Mouse (Mus musculus): ENCODE measurements around the gene Pgpep1. TPM values are rescaled to one million over a fixed set of nuclear protein-coding genes. Genes with fewer than 3 reads are reported as not detected.

The Pgpep1 gene
- 18.9 and 20.5 TPM in 2 replicates for polyA plus RNA-seq (2015; fragmentation: Nextera tagmentation; extraction: Ambion mirVana)

DNA sequence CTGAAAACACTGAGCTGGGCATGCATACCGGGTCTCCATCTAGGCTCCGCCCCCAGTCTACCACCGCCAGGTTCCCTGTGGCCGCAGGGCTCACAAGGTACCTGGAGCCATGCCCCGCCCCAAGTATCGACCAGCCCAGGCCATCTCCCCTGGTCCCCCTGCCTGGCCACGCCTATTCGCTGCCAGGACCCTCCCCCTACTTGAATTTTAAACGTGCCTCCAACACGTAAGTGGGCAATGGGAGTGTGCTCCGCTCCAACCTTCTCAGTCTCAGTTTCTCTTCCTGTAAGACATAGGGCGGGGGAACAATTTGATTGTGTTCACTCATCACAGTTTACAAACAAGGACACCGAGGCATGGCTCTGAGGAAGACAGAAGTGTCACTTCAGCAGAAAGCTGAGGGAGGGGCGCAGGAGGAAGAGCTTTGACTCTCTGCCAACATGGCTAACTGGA, at the start of gene Pgpep1:
Gene Pgpep1, minus strand, starts transcription at position 116 of the 453 bp plus-strand sequence.
- peak; percentile 40 for ATAC-seq (ENCODE audit: low read depth)
- no peaks in the 10 kb centered on the region for H3K9me3 ChIP-seq (replicated peaks; ENCODE audit: control insufficient read depth, low read length)
- WGBS (ENCODE audit: insufficient replicate concordance), result 5% methylated on average over 14 of the region's 14 CpGs
- H3K27ac ChIP-seq (ENCODE audit: low read length), result peak within 1 kb of the TSS; percentile 84
- peaks cover 35% of the 10 kb centered on the region for H3K4me1 ChIP-seq (ENCODE audit: control insufficient read depth, low read depth, low read length)
- peak within 1 kb of the TSS; percentile 89 for H3K9ac ChIP-seq (ENCODE audit: low read depth, low read length)
- 0 out of 2 replicates have a peak, but pooled peaks cover 2% of the 10 kb centered on the region for H3K36me3 ChIP-seq (ENCODE audit: control insufficient read depth, insufficient read depth)
- peak within 1 kb of the TSS; percentile 93 for H3K4me2 ChIP-seq (ENCODE audit: low read depth, low read length)
- H3K27me3 ChIP-seq (ENCODE audit: control insufficient read depth, insufficient read depth, low read depth, low read length), result no peaks in the 10 kb centered on the region
- peak within 1 kb of the TSS; percentile 84 for H3K4me3 ChIP-seq (ENCODE audit: low read depth, low read length)

- no peaks in the 10 kb centered on the region for H3K4me1 ChIP-seq (ENCODE audit: control insufficient read depth, low read depth, low read length)
- no peaks in the 10 kb centered on the region for H3K36me3 ChIP-seq (ENCODE audit: control insufficient read depth, insufficient read depth)
- no peak for ATAC-seq (ENCODE audit: low read depth)
- no peak overlapping the region for H3K4me2 ChIP-seq (ENCODE audit: low read depth, low read length)
- no peaks in the 10 kb centered on the region for H3K9me3 ChIP-seq (replicated peaks; ENCODE audit: control insufficient read depth, low read length)
- no peak overlapping the region for H3K4me3 ChIP-seq (ENCODE audit: low read depth, low read length)
- no peak overlapping the region for H3K9ac ChIP-seq (ENCODE audit: low read depth, low read length)
- WGBS (ENCODE audit: insufficient replicate concordance), result 75% methylated on average over 9 of the region's 9 CpGs
- no peak overlapping the region for H3K27ac ChIP-seq (ENCODE audit: low read length)
- no peaks in the 10 kb centered on the region for H3K27me3 ChIP-seq (ENCODE audit: control insufficient read depth, insufficient read depth, low read depth, low read length)
Measured at GRCm38 (mm10) chr8:70709794-70710193, 49.6 kb upstream of the Pgpep1 start.

GRCm38 (mm10) chr8:70708281-70708680, 48.1 kb upstream of the Pgpep1 start:
- no peaks in the 10 kb centered on the region for H3K27me3 ChIP-seq (ENCODE audit: control insufficient read depth, insufficient read depth, low read depth, low read length)
- no peak overlapping the region for H3K27ac ChIP-seq (ENCODE audit: low read length)
- 72% methylated on average over 14 of the region's 14 CpGs for whole genome bisulfite sequencing (ENCODE audit: insufficient replicate concordance)
- no peaks in the 10 kb centered on the region for H3K4me1 ChIP-seq (ENCODE audit: control insufficient read depth, low read depth, low read length)
- no peaks in the 10 kb centered on the region for H3K36me3 ChIP-seq (ENCODE audit: control insufficient read depth, insufficient read depth)
- no peak for ATAC-seq (ENCODE audit: low read depth)
- H3K4me2 ChIP-seq (ENCODE audit: low read depth, low read length), result no peak overlapping the region
- no peaks in the 10 kb centered on the region for H3K9me3 ChIP-seq (replicated peaks; ENCODE audit: control insufficient read depth, low read length)
- H3K4me3 ChIP-seq (ENCODE audit: low read depth, low read length), result no peak overlapping the region
- no peak overlapping the region for H3K9ac ChIP-seq (ENCODE audit: low read depth, low read length)

- Histone ChIP-seq H3K9me3 (replicated peaks; ENCODE audit: control insufficient read depth, low read length) (no peaks in the 10 kb centered on the region), H3K9ac (ENCODE audit: low read depth, low read length) (no peak within 1 kb of the TSS), H3K4me3 (ENCODE audit: low read depth, low read length) (no peak within 1 kb of the TSS), H3K27ac (ENCODE audit: low read length) (no peak within 1 kb of the TSS), H3K36me3 (ENCODE audit: control insufficient read depth, insufficient read depth) (no peaks in the 10 kb centered on the region), H3K4me2 (ENCODE audit: low read depth, low read length) (no peak within 1 kb of the TSS), H3K4me1 (ENCODE audit: control insufficient read depth, low read depth, low read length) (peaks cover 13% of the 10 kb centered on the region), H3K27me3 (ENCODE audit: control insufficient read depth, insufficient read depth, low read depth, low read length) (no peaks in the 10 kb centered on the region)
- no peak for ATAC-seq (ENCODE audit: low read depth)
- WGBS (ENCODE audit: insufficient replicate concordance), result 83% methylated on average over 3 of the region's 3 CpGs
Measured at GRCm38 (mm10) chr8:70703287-70703686, 43.1 kb upstream of the Pgpep1 start, which contains the start of gene Iqcn. Iqcn (plus strand) TSS chr8:70703457.

DNA sequence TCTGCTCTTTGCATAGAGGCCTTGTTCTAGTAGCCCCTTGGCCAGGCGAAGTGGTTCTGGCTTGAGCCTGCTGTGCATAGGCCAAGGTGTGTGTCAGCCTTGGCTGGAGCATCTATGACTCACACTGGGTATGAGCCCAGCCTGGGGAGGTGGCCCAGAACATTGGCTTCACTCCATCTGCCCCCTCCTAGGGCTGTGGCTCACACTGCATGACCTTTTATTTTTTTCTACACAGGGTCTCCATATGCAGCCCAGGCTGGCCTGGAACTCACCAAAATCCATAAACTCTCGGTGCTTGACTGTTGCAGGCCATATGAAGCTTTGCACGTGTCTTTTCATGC, 42.6 kb upstream of the Pgpep1 start:
- no peak overlapping the region for H3K9ac ChIP-seq (ENCODE audit: low read depth, low read length)
- no peak for ATAC-seq (ENCODE audit: low read depth)
- no peak overlapping the region for H3K4me3 ChIP-seq (ENCODE audit: low read depth, low read length)
- H3K27ac ChIP-seq (ENCODE audit: low read length), result no peak overlapping the region
- no peaks in the 10 kb centered on the region for H3K9me3 ChIP-seq (replicated peaks; ENCODE audit: control insufficient read depth, low read length)
- no peaks in the 10 kb centered on the region for H3K27me3 ChIP-seq (ENCODE audit: control insufficient read depth, insufficient read depth, low read depth, low read length)
- 61% methylated on average over 3 of the region's 3 CpGs for WGBS (ENCODE audit: insufficient replicate concordance)
- H3K4me2 ChIP-seq (ENCODE audit: low read depth, low read length), result no peak overlapping the region
- H3K36me3 ChIP-seq (ENCODE audit: control insufficient read depth, insufficient read depth), result no peaks in the 10 kb centered on the region
- H3K4me1 ChIP-seq (ENCODE audit: control insufficient read depth, low read depth, low read length), result peaks cover 17% of the 10 kb centered on the region

DNA sequence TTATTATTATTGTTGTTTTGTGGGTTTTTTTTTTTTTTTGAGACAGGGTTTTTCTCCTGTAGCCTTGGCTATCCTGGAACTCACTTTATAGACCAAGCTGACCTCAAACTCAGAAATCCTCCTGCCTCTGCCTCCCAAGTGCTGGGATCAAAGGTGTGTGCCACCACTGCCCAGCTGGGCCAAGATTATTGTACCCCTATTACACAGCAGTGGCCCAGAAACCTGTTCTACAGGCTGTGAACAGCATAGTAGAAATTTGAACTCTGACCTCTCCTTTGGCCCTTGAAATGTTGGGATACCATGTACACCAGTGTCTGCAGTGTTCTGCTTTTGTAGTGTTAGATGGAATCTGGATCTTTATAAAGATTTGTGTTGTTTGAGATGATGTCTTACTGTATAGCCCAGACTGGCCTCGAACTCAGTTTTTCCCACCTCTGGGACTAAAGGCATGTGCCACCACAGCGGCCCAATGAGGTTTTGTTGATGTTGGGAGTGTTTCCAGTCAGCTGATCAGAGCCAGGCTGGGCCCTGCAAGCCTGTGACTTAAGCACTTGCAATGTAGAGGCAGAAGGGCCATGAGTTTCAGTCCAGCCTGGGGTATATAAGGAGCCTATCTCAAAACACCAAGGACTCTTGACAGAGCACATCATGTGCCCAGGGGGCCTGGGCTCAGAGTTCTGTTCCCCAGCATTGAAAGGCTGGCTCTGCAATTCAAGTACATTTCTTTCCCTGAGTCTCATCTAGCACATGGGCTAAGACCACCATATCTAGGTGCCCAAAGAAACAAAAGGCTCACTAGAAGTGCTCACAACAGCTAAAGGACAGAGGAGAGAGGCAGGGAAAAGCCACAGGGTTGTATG, 42.0 kb upstream of the Pgpep1 start:
- no peak for ATAC-seq (ENCODE audit: low read depth)
- Histone ChIP-seq H3K4me1 (ENCODE audit: control insufficient read depth, low read depth, low read length) (peaks cover 23% of the 10 kb centered on the region), H3K4me2 (ENCODE audit: low read depth, low read length) (no peak overlapping the region), H3K9ac (ENCODE audit: low read depth, low read length) (no peak overlapping the region), H3K36me3 (ENCODE audit: control insufficient read depth, insufficient read depth) (no peaks in the 10 kb centered on the region), H3K27ac (ENCODE audit: low read length) (no peak overlapping the region), H3K9me3 (replicated peaks; ENCODE audit: control insufficient read depth, low read length) (no peaks in the 10 kb centered on the region), H3K27me3 (ENCODE audit: control insufficient read depth, insufficient read depth, low read depth, low read length) (no peaks in the 10 kb centered on the region), H3K4me3 (ENCODE audit: low read depth, low read length) (no peak overlapping the region)
- WGBS (ENCODE audit: insufficient replicate concordance), result 78% methylated on average over 2 of the region's 2 CpGs

DNA sequence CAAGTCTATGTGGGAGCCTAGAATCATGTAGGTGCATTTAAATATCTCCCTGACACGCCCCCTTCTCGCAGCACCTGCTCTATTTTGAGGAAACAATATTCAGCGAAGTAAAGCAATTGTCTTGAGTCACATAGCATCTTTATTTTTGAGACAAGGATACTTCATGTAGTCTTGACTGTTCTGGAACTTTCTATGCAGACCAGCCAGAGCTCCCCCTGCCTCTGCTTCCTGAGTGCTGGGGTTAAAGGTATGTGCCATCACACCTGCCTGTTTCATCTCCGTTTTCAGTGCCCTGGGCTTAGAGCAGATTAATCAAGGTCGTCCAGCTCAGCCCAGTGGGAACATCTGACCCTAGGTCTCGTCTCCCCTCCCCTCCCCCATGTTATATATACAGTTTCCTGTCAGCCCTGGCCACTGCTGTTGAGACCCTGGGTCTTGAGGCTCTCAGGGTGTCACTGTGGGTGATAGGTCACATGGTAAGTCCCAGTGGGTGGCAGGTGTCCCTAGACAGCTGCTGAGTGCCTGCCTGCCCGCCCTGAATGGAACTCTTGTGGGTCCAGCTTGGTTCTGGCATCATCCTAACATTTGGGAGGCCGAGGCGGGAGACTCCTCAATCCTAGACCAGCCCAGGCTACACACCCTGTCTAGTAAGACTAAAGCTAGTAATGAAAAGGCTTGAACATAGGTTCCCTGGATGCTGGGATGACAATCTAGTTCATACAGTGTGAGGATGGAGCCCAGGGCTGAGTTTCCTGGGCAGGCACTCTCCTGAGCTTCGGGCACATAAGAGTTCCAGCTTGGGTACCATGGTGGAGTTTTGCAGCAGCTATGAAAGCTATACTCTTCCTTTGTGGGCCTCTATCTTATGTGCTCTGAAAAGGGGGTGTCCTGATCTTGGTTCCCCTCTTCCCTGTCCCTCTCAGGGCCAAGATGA, 41.1 kb upstream of the Pgpep1 start:
- Histone ChIP-seq H3K27ac (ENCODE audit: low read length) (peak overlapping the region; percentile 98; the same call in 1 of the 2 replicates), H3K27me3 (ENCODE audit: control insufficient read depth, insufficient read depth, low read depth, low read length) (no peaks in the 10 kb centered on the region), H3K4me1 (ENCODE audit: control insufficient read depth, low read depth, low read length) (peaks cover 32% of the 10 kb centered on the region), H3K36me3 (ENCODE audit: control insufficient read depth, insufficient read depth) (no peaks in the 10 kb centered on the region), H3K4me3 (ENCODE audit: low read depth, low read length) (peak overlapping the region; percentile 88), H3K9me3 (replicated peaks; ENCODE audit: control insufficient read depth, low read length) (no peaks in the 10 kb centered on the region), H3K9ac (ENCODE audit: low read depth, low read length) (peak overlapping the region; percentile 98), H3K4me2 (ENCODE audit: low read depth, low read length) (peak overlapping the region; percentile 99)
- ATAC-seq (ENCODE audit: low read depth), result no peak
- WGBS (ENCODE audit: insufficient replicate concordance), result 54% methylated on average over 10 of the region's 10 CpGs

GRCm38 (mm10) chr8:70700555-70700922, 40.4 kb upstream of the Pgpep1 start:
- Histone ChIP-seq H3K36me3 (ENCODE audit: control insufficient read depth, insufficient read depth) (no peaks in the 10 kb centered on the region), H3K4me2 (ENCODE audit: low read depth, low read length) (peak overlapping the region; percentile 99), H3K27me3 (ENCODE audit: control insufficient read depth, insufficient read depth, low read depth, low read length) (no peaks in the 10 kb centered on the region), H3K4me1 (ENCODE audit: control insufficient read depth, low read depth, low read length) (peaks cover 40% of the 10 kb centered on the region), H3K9ac (ENCODE audit: low read depth, low read length) (peak overlapping the region; percentile 98), H3K4me3 (ENCODE audit: low read depth, low read length) (peak overlapping the region; percentile 88), H3K9me3 (replicated peaks; ENCODE audit: control insufficient read depth, low read length) (no peaks in the 10 kb centered on the region), H3K27ac (ENCODE audit: low read length) (peak overlapping the region; percentile 98)
- ATAC-seq (ENCODE audit: low read depth), result peak; percentile 2
- WGBS (ENCODE audit: insufficient replicate concordance), result under 1% methylated on average over 20 of the region's 20 CpGs

Measured in liver, embryonic 16.5 days (tissue).